Mouse (Mus musculus) embryo, embryonic 10.5 days (tissue): Measurements from ENCODE around the gene Sdhaf2.
"Not testable (repeated sequence)": the region's sequence is repeated elsewhere in the genome, so short reads cannot be mapped to it uniquely, and the experiment has no call there.

Experiments used
- DNase-seq: peaks from one replicate; pipeline ENCODE4 v3.0.0-alpha.2; 2015; ENCODE audit warnings: low spot score

Gene Sdhaf2

GRCm38 (mm10) chr19:10525910-10526309 is at the start of gene Sdhaf2:
TSS of gene Sdhaf2 (minus strand) at chr19:10526142.
- peak; percentile 84 for DNase-seq

- no peak for DNase-seq
Observed at GRCm38 (mm10) chr19:10569627-10570026, 43.7 kb upstream of the Sdhaf2 start.

DNA sequence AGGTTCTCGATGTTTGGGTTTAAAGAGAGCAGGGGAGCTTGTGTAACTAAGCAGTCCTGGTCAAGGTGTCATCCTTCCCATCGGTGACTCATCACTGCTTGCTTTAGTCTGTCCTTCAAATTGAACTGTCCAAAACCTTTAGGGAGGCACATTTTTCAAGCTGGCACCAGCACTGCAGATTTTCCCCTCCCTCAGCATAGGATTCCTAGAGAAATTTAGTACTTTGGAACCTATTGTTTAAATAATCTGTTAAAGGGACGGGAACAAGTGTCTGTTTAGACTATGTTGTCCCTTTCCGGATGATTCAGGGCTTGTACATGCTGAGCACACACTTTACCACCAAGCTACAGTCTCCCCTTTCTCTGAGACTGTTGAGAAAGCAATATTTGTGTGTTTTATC is 39.3 kb upstream of the Sdhaf2 start:
- no peak for DNase-seq

- DNase-seq, result no peak
Observed at GRCm38 (mm10) chr19:10564278-10564677, 38.3 kb upstream of the Sdhaf2 start.

GRCm38 (mm10) chr19:10562351-10562750 is 36.4 kb upstream of the Sdhaf2 start:
- DNase-seq, result no peak

GRCm38 (mm10) chr19:10561558-10562314 is 35.8 kb upstream of the Sdhaf2 start:
- peak; percentile 42 for DNase-seq

GRCm38 (mm10) chr19:10560108-10560507 is 34.2 kb upstream of the Sdhaf2 start:
- peak; percentile 39 for DNase-seq

DNA sequence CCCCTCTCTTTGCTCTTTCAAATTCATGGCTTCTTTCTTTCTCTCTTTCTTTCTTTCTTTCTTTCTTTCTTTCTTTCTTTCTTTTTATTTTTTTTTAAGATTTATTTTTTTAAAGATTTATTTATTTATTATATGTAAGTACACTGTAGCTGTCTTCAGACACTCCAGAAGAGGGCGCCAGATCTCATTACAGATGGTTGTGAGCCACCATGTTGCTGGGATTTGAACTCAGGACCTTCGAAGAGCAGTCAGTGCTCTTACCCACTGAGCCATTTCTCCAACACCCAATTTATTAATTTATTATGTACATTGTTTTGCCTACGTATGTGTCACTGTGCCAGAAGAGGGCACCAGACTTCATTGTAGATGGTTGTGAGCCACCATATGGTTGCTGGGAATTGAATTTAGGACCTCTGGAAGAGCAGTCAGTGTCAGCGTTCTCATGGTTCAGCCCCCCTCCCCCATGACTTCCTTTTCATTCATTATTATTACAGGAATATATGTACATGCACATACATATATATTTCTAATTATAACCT is 32.0 kb upstream of the Sdhaf2 start:
- DNase-seq, result not testable (repeated sequence)

- no peak for DNase-seq
Observed at GRCm38 (mm10) chr19:10557430-10557829, 31.5 kb upstream of the Sdhaf2 start.

- DNase-seq, result no peak
Observed at GRCm38 (mm10) chr19:10557001-10557400, 31.1 kb upstream of the Sdhaf2 start.

DNA sequence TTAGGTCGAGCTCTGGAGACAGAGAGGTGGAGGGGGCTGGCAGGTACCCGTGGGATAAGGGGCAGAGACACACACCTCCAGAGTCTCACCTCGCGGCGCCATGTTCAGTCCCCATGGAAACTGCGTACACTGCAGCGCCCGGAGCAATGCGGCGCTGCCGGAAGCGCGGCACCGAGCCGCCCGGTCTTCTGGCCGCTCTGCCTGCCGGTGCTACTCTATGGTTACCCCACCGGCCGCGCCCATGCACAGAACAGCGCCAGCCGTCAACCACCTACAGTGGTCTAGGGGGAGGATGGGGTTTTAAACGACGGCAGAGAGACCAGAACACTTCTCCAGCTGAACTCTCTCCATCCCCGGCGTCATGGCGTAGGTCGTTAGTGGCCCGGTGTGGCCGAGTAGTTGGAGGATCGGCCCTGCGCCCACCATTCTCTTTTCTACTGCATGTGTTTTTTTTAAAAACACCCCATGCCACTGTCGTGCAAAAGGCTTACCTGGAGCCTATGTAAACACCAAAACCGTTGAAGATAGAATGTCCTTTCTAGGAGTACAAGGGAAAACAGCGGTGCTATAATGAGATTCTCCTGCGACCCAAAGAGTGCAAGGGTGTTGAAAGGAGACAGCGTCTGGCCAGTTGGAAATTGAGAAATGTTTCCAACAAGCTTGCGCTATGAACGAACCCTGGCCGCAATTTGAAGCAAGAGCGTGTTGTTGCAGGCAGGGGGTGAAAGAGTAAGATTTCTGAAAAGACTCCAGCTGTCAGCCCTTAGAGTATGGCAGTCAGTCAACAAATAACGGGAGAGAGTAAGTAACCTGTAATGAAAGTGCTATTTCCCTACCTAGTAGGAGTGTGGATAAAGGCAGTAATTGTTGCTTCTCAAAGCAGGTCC is 29.9 kb upstream of the Sdhaf2 start, which contains the start of gene Tmem216:
TSS of gene Tmem216 (minus strand) at position 615 of the 887 bp plus-strand sequence.
- peak; percentile 90 for DNase-seq

DNA sequence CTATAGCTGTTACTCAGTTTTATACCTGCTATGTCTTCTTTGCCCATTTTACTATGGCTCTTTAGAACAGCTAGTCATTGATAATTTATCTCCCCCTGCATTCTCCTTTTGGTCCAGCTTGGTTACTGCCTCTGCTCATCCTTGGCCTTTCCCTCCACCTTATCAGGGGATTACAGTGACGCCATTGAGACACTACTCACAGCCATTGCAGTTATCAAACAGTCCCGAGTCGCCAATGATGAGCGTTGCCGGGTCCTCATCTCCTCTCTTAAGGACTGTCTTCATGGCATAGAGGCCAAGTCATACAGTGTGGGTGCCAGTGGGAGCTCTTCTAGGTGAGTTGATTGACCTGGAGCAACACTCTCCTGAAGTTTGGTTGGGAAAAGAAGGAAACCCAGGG is 13.5 kb upstream of the Sdhaf2 start:
- DNase-seq, result no peak

DNA sequence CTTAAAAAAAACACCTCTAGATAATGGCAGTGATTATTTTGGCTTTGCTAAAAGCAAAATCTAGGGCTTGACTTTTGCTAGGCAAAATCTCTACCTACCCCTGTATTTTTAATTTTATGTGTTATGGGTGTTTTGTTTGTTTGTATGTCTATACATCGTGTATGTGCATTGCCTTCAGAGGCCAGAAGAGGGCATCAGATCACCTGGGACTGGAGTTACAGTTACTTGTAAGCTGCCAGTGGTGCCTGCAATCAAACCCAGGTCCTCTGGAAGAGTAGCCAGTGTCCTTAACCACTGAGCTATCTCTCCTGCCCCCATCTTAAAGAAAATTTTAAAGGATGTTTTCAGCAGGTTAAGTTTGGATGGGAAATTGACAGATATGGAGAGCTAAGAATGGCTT is 4.1 kb upstream of the Sdhaf2 start:
- DNase-seq, result peak; percentile 11

DNA sequence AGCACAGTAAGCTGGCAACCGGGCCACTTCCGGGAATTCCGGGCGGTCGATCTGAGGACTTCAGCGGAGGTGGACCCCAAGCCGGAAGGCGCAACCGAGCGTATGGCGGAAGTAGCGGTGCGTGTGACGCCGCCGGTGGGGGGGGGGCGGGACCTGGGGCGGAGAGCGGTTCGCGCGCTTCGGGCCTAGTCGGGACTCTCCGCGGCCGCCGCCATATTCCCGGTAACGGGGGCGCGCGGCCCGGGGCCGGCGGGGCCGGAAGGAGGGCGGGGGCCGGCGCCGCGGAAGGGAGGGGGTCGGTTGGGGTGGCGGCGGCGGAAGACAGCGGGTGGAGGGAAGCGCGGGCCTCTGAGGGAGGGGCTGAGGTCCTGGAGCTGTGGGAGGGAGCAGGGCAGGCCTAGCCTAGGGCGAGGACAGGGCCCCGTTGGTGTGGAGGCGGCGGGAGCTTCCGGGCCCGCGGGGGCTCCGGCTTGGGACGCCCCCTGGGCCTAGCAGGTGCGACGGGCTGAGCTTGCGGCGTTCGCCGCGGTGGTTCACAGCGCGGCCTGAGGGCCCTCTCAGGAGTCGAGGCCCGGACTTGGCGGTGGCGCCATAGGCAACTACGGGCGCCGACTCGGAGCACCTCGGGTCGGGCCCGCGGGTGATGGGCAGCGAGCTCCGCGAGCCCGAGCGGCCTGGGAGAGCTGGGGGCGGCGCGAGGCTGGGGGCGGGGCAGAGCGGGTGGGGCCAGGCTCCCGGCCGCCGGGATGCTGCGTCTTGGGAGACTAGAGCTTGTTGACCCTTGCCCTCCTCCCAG is 638 bp downstream of the Sdhaf2 start, which contains the start of gene Cpsf7:
TSS of gene Cpsf7 (plus strand) at position 161 of the 796 bp plus-strand sequence.
- DNase-seq, result peak; percentile 96

GRCm38 (mm10) chr19:10524784-10525105 is 1.2 kb downstream of the Sdhaf2 start:
- no peak for DNase-seq

DNA sequence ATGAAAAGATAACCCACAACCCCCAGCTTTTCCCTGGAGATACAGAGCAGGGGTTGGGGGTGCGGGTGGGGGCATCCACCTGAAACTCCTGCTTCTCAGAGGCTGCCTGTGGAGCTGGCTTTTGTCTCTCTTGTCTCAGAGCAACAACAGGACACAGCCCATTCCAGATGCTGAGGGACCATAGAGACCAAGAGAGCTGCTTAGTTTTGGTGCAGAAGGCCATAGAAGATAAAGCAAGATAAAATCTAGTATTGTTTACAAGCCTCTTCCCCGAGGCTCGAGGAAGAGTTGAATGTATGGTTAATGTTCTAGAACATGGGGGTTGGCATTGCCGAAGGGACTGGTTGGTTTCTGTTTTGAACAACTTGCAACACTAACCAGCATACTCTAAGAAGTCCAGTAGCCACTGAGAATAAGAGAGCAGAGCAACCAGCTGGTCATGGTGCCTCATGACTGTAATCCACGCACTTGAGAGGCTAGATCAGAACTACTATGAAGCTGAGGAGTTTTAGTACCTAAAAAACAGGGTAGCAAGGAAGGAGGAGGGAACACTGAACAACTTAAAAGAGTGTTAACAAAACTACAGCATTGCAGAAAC is 2.4 kb downstream of the Sdhaf2 start:
- no peak for DNase-seq

DNA sequence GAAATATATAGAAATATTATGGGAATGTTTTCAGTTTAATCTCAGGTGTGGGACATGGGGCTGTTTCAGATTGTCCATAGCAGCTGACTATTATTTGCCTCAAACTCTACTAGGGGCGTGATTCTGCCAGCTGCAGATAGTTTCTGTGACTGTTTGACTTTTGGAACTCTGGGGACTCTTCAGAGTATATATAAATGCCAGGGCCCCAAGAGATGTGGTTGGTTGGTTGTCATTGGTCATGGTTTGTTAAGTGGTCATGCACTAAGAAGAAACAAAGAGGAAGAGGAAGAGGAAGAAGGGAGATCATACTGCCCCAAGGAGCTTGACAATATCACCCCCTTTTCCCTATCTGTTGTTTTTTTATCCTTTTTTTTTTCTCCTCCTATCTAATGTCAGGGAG is 4.0 kb downstream of the Sdhaf2 start:
- no peak for DNase-seq

DNA sequence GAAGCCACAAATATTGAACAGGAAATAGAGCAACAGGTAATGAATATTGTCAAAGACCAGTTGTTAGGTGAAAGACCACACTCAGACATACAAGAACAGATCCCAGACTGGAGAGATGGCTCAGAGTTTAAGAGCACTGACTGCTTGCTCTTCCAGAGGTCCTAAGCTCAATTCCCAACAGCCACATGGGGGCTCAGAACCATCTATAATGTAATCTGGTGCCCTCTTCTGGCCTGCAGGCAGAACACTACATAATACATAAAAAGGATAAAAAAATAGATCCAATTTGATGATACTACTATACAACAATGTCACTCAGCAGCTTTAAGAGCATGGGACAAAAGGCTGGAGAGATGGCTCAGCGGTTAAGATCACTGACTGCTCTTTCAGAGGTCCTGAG is 5.6 kb downstream of the Sdhaf2 start:
- peak; percentile 68 for DNase-seq

GRCm38 (mm10) chr19:10510759-10511330 is 15.1 kb downstream of the Sdhaf2 start:
- DNase-seq, result no peak

- peak; percentile 82 for DNase-seq
Observed at GRCm38 (mm10) chr19:10502571-10502970, 23.4 kb downstream of the Sdhaf2 start.

GRCm38 (mm10) chr19:10500581-10500980 is 25.4 kb downstream of the Sdhaf2 start:
- DNase-seq, result no peak
